Mouse (Mus musculus) liver, postnatal 0 days (tissue): ENCODE data around the gene Rab12.

Source experiments
- CTCF ChIP-seq: sonication (generic); IDR thresholded peaks from 2 replicates; pipeline ENCODE4 v1.5.1; 2016; ENCODE audit warnings: antibody characterized with exemption, low read depth
- EP300 ChIP-seq: IDR thresholded peaks from 2 replicates; pipeline ENCODE4 v1.6.1; 2016; ENCODE audit warnings: antibody characterized with exemption, low read depth, mild to moderate bottlenecking

DNA sequence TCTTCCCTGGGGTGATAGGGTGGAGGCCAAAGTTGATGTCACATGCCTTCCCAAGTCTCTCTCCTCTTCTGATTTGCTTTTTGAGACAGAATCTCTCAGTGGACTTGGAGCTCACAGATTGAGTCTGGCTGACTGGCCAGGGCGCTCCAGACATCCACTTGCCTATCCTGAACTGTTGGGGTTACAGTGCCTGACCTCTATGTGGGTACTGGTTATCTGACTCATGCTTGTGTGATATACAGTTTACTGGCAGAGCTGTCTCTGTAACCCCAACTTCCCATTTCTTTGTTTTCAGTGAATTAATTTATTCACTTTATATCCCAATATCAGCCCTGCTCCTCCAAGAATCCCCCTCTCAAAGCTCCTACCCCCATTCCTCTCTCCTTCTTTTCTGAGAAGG is 12.8 kb upstream of the Rab12 start:
- TF ChIP-seq CTCF (no peak), EP300 (no peak)
